Mouse (Mus musculus) forebrain, embryonic 14.5 days (tissue): ENCODE measurements around the gene Gja1. TPM values are rescaled to one million over a fixed set of nuclear protein-coding genes. Genes with fewer than 3 reads are reported as not detected.

ENCODE experiments used
- ATAC-seq: fragments of 200-750 bp; cut with Nextera tagmentation; 2 replicates; pipeline ENCODE4 v1.8.0; 2017; ENCODE audit warnings: mild to moderate bottlenecking, moderate library complexity
- DNase-seq: peaks from one replicate; pipeline ENCODE4 v3.0.0-alpha.2; 2015; ENCODE audit warnings: low spot score
- H3K27ac ChIP-seq: fragments of 300-500 bp; sonication (generic); 2 replicates; pipeline ENCODE4 v1.5.1; 2014; ENCODE audit warnings: low read depth, mild to moderate bottlenecking, control low read depth, low read length, moderate library complexity
- H3K27me3 ChIP-seq: fragments of 300-500 bp; sonication (generic); replicated peaks from 2 replicates; pipeline ENCODE4 v1.6.1; 2014; ENCODE audit warnings: low read length, control low read depth, mixed read lengths; ENCODE audit not compliant: control insufficient read depth, insufficient read depth
- H3K36me3 ChIP-seq: fragments of 300-500 bp; sonication (generic); 2 replicates; pipeline ENCODE4 v1.6.1; 2014; ENCODE audit warnings: low read length, control low read depth; ENCODE audit not compliant: control insufficient read depth, insufficient read depth
- H3K4me1 ChIP-seq: fragments of 300-500 bp; sonication (generic); 2 replicates; pipeline ENCODE4 v1.6.1; 2014; ENCODE audit warnings: antibody characterized with exemption, low read length, control low read depth; ENCODE audit not compliant: control insufficient read depth, insufficient read depth
- H3K4me2 ChIP-seq: fragments of 300-500 bp; sonication (generic); 2 replicates; pipeline ENCODE4 v1.6.1; 2014; ENCODE audit warnings: mild to moderate bottlenecking, control low read depth, low read length
- H3K4me3 ChIP-seq: fragments of 300-500 bp; sonication (generic); 2 replicates; pipeline ENCODE4 v1.5.1; 2014; ENCODE audit warnings: low read depth, low read length, control low read depth
- H3K9ac ChIP-seq: fragments of 300-500 bp; sonication (generic); 2 replicates; pipeline ENCODE4 v1.6.1; 2014; ENCODE audit warnings: mild to moderate bottlenecking, low read length, control low read depth, moderate library complexity
- H3K9me3 ChIP-seq: fragments of 300-500 bp; sonication (generic); replicated peaks from 2 replicates; pipeline ENCODE4 v1.6.1; 2016; ENCODE audit warnings: low read length, control low read depth, mixed read lengths; ENCODE audit not compliant: control insufficient read depth
- WGBS: fragments of 180-500 bp; shearing (Covaris S2); extraction: QIAGEN DNeasy Blood & Tissue Kit; methylation state at CpG from one replicate; pipeline ENCODE4 v1.1.7; 2014; 5-methylcytosine and 5-hydroxymethylcytosine counted together
- polyA plus RNA-seq: library from polyadenylated mRNA; unstranded; fragments of >200 nt; fragmentation: Nextera tagmentation; extraction: Ambion mirVana; gene quantifications from 2 replicates; pipeline ENCODE4 v1.2.1, GENCODE M21; 2014

Gja1 gene
- polyA plus RNA-seq, 1 experiment from 2014 or later = 111 TPM

GRCm38 (mm10) chr10:56405934-56406333 is 28.8 kb downstream of the Gja1 start:
- DNase-seq = no peak
- Histone ChIP-seq H3K9ac (no peak overlapping the region), H3K4me1 (no peaks in the 10 kb centered on the region), H3K36me3 (no peaks in the 10 kb centered on the region), H3K4me2 (no peak overlapping the region), H3K27me3 (no peaks in the 10 kb centered on the region), H3K4me3 (no peak overlapping the region), H3K9me3 (no peaks in the 10 kb centered on the region), H3K27ac (no peak overlapping the region)
- ATAC-seq = no peak
- WGBS = 86% methylated on average over 9 of the region's 9 CpGs

- Histone ChIP-seq H3K27ac (no peak overlapping the region), H3K27me3 (no peaks in the 10 kb centered on the region), H3K4me1 (no peaks in the 10 kb centered on the region), H3K36me3 (no peaks in the 10 kb centered on the region), H3K9ac (no peak overlapping the region), H3K4me3 (no peak overlapping the region), H3K4me2 (no peak overlapping the region), H3K9me3 (no peaks in the 10 kb centered on the region)
- 95% methylated on average over 6 of the region's 6 CpGs for WGBS
- DNase-seq (no peak), ATAC-seq (no peak)
Measured at GRCm38 (mm10) chr10:56406386-56407130, 29.4 kb downstream of the Gja1 start.

- Histone ChIP-seq H3K4me1 (no peaks in the 10 kb centered on the region), H3K27me3 (no peaks in the 10 kb centered on the region), H3K9ac (no peak overlapping the region), H3K4me3 (no peak overlapping the region), H3K36me3 (no peaks in the 10 kb centered on the region), H3K4me2 (no peak overlapping the region), H3K27ac (no peak overlapping the region), H3K9me3 (no peaks in the 10 kb centered on the region)
- WGBS = 86% methylated on average over 7 of the region's 7 CpGs
- DNase-seq (no peak), ATAC-seq (no peak)
Measured at GRCm38 (mm10) chr10:56415894-56416570, 38.9 kb downstream of the Gja1 start.

- H3K27me3 ChIP-seq = no peaks in the 10 kb centered on the region
- no peak overlapping the region for H3K9ac ChIP-seq
- ATAC-seq (no peak), DNase-seq (no peak)
- 89% methylated on average over 4 of the region's 4 CpGs for WGBS
- H3K9me3 ChIP-seq = no peaks in the 10 kb centered on the region
- no peaks in the 10 kb centered on the region for H3K4me1 ChIP-seq
- no peak overlapping the region for H3K4me2 ChIP-seq
- no peak overlapping the region for H3K4me3 ChIP-seq
- no peaks in the 10 kb centered on the region for H3K36me3 ChIP-seq
- no peak overlapping the region for H3K27ac ChIP-seq
Measured at GRCm38 (mm10) chr10:56422518-56422917, 45.4 kb downstream of the Gja1 start.

- Histone ChIP-seq H3K27ac (no peak overlapping the region), H3K27me3 (no peaks in the 10 kb centered on the region), H3K9ac (no peak overlapping the region), H3K9me3 (no peaks in the 10 kb centered on the region), H3K4me1 (no peaks in the 10 kb centered on the region), H3K36me3 (no peaks in the 10 kb centered on the region), H3K4me3 (no peak overlapping the region), H3K4me2 (no peak overlapping the region)
- 81% methylated on average over 15 of the region's 15 CpGs for WGBS
- ATAC-seq (no peak), DNase-seq (no peak)
Measured at GRCm38 (mm10) chr10:56425016-56425798, 48.1 kb downstream of the Gja1 start.

GRCm38 (mm10) chr10:56426369-56426768 is 49.2 kb downstream of the Gja1 start:
- Histone ChIP-seq H3K27me3 (no peaks in the 10 kb centered on the region), H3K9me3 (no peaks in the 10 kb centered on the region), H3K4me2 (no peak overlapping the region), H3K27ac (no peak overlapping the region), H3K4me3 (no peak overlapping the region), H3K36me3 (no peaks in the 10 kb centered on the region), H3K4me1 (no peaks in the 10 kb centered on the region), H3K9ac (no peak overlapping the region)
- 55% methylated on average over 4 of the region's 4 CpGs for WGBS
- ATAC-seq = no peak
- no peak for DNase-seq

GRCm38 (mm10) chr10:56427382-56427781 is 50.3 kb downstream of the Gja1 start:
- H3K27ac ChIP-seq = no peak overlapping the region
- H3K9ac ChIP-seq = no peak overlapping the region
- H3K36me3 ChIP-seq = no peaks in the 10 kb centered on the region
- H3K9me3 ChIP-seq = no peaks in the 10 kb centered on the region
- no peak overlapping the region for H3K4me3 ChIP-seq
- H3K4me2 ChIP-seq = no peak overlapping the region
- H3K27me3 ChIP-seq = no peaks in the 10 kb centered on the region
- ATAC-seq (no peak), DNase-seq (no peak)
- H3K4me1 ChIP-seq = peaks cover 3% of the 10 kb centered on the region; the same call in 1 of the 2 replicates
- 93% methylated on average over 2 of the region's 2 CpGs for WGBS

GRCm38 (mm10) chr10:56427827-56428226 is 50.7 kb downstream of the Gja1 start:
- Histone ChIP-seq H3K27ac (no peak overlapping the region), H3K36me3 (no peaks in the 10 kb centered on the region), H3K9ac (no peak overlapping the region), H3K9me3 (no peaks in the 10 kb centered on the region), H3K27me3 (no peaks in the 10 kb centered on the region), H3K4me2 (no peak overlapping the region), H3K4me1 (peaks cover 3% of the 10 kb centered on the region; the same call in 1 of the 2 replicates), H3K4me3 (no peak overlapping the region)
- WGBS = 89% methylated on average over 2 of the region's 2 CpGs
- no peak for DNase-seq
- no peak for ATAC-seq
